Mouse (Mus musculus) cerebellum, adult 11-12 months (tissue): ENCODE results near the gene Cntnap5a.

Experiments
- DNase-seq: peaks from one replicate; pipeline ENCODE4 v3.0.0; 2022

Gene Cntnap5a

DNA sequence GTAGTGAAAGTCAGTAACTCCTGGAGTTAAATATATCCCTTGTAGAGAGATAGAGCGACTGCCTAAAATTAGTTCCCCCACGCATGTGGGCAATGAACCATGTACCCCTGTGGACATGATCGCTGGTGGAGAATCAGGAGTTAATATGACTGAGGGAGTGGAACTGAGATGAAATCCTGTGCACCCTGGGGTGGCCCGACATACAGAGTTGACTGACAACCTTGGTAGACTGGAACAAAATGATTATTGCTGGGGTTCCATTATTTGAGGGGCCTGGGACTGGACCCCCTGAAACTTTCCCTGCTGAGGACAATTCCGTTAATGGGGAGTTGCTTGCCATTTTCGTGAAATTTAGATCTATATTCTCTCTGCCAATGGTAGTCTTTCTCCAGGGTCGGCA lies 683.0 kb downstream of the Cntnap5a start:
- no peak for DNase-seq

DNA sequence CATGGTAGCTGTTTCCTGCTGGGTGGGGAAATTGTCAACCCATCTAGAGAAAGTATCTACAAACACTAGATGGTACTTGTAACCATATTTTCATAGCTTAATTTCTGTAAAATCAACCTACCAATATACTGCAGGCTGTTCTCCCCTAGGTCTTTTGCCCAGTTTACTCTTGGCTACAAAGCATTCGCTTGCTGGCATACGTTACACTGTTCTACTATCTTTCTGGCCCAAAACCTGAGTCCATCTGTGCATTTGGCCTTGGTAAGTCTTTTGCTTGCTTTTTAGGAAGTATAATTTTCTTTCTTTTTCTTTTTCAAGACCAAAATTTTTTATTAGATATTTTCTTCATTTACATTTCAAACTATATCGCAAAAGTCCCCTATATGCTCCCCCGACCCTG lies 686.3 kb downstream of the Cntnap5a start:
- DNase-seq = no peak

DNA sequence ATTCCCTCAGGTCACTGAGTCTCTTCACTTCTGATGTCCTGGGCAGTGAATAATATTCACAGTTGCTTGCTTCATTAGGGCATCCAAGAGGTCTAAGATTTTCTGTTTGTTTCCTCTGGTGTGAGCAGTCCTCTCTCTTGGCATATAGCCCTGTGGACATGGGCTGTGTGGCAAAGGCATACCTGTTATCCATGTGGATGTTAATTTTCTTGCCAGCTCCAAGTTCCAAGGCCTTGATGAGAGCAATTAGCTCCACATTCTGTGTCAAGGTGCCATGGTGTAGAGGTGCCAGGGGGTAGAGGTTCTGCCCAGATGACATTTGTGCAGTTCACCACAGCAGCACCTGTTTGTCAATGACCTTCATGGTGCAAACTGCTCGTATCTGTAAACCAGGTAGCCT lies 689.0 kb downstream of the Cntnap5a start:
- DNase-seq = no peak

DNA sequence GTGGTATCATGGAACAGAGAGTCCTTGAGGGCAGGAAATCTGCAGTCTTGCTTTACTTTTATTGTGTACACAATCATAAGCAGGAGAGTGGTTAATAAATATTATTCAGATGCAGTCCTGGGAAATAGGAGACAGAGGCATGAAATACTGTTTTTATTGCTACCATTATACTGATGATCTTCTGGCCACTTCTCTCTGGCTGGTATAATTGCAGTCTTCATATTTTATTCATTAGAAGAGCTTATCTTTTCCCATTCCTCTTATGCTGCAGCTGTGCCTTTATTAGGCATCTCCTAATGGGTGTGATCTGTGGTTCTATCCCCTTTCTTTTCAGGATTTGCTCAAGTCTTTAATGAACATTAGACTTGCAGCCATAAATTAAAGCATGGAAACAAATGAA lies 707.8 kb downstream of the Cntnap5a start:
- no peak for DNase-seq

DNA sequence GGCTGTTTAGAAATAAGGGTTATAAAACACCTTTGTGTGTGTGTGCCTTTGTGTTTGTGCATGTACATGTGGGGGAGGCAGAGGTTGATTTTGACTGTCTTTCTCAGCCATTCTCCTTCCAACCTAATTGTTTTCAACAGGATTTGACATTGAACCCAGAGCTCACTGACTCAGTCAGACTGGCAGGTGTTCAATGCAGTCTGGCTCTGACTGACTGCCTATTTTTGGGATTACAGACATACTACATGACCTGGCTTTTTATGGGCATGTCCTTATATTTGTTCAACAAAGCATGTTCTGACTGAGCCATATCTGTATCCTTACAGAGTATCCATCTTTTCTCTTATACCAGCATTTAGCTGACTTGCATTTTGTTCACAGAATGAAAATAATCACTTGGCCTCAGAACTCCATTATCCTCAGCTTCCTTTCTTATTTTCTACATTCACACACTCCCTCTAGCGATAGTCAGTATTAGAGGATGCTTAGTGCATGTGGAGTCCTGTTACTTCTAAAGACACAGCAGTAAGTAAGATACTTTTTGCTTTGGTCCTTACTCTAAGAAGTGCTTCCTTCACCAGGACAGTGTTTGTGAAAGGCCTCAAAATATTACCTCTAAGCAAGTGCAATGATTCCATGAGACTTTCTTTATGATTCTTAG lies 717.6 kb downstream of the Cntnap5a start:
- no peak for DNase-seq

DNA sequence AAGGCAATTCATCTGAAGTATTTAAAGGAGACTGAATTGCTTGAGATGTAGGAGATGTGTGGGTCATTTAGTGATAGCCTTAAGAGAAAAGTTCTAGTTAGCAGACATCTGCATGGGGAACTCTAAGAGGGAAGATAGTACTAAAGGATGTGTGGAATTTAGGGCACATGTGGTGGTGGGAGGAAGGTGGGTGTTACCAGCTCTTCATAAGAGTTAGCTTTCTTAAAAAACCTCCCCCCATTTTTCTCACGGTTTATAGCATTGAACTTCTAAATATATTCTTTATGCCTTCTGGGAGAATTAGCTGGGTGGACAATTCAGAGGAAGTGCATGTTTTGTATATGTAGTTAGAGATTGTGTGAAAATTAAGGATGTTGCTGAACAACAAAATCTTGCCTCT lies 725.3 kb downstream of the Cntnap5a start:
- no peak for DNase-seq

DNA sequence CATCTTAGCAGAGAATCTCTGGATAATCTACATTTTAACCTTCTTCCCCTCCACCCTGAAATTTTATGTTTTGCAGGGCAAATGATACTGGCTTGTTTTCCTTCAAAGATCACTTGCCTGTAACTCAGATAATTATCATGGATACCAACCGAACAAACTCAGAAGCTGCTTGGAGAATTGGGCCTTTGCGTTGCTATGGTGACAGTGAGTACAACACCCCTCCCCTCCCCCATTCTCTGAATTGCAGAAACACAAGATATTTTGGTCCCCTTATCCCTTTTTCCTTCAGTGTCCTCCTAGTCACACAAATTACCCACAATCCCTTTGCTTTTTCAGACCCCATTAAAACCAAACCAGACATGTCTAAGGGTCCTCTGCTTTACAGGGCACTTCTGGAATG lies 743.8 kb downstream of the Cntnap5a start:
- no peak for DNase-seq

DNA sequence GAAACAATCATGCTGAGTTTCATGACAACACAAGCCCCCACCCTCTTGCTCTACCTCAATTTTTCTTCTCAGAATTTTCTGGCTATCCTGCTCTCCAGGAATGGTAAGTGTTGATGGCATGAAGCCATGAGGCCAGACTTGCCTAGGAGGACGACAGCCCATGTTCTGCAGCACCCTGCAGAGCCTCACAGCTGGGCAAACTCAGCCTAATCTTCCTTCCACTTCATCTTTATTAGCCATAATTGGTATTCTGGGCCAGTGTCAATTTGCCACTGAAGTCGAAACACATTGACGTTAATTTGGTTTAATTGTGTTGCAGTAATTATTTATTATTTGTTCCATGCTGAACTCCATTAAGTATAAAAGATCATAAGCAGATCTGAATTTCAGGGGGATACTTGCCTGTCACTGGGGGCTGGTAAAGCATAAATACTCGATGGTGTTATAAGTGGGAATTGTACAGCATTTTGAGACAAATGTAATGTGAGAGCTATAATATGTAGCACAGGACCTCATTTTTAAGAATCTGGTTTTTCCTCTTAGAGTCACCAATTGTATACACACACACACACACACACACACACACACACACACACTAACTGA lies 770.7 kb downstream of the Cntnap5a start:
- DNase-seq = no peak

DNA sequence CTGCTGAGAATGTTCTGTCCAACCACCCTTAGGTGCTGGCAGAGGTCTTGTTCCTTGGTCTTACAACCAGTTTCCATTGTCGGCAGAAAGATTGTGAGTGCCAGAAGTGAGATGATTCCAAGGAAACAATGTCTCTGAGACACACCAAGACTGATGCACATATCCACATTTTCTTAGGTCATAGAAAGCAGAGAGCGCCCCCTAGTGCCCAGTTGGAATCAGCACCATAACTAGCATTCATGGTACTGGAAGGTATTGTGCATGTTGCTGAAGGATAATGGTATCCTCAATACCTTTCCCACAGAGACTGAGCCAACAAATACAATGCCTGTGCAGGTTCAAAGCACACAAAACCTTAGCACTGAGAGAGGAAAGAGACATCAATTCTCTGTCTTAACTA lies 793.1 kb downstream of the Cntnap5a start:
- no peak for DNase-seq

DNA sequence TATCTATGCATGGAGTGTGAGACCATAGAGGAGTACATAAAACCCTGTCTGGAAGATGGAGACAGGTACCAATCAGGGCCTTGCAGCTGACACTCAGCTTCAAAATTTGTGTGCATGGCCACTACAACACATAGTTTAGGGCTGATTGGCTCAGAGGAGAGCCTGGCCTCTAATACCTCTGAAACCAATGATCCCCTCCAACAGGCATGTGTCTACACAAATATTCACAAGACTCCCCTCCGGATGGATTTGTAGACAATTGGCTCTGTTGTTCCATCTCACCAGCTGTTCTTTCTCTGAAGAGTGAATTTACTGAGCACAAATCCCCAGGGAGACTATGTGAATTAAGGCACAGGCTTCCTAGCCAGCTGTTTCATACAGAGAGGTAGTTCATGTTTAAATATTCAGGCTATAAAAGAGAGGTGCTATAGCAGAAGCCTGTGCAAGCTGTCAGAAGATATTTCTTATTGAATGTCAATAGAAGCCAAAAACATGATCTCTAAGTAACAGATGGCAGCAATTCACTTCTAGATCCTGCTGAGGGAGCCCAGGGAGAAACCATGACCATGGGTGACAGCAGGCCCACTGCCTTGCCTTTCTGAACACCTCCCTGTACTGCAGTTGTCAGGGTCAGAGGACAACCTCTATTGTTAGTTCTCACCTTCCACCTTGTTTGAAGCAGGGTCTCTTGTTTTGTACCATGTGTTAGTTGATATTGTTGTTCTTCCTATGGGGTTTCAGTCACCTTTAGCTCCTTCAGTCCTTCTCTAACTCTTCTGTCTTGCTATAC lies 804.4 kb downstream of the Cntnap5a start:
- no peak for DNase-seq

DNA sequence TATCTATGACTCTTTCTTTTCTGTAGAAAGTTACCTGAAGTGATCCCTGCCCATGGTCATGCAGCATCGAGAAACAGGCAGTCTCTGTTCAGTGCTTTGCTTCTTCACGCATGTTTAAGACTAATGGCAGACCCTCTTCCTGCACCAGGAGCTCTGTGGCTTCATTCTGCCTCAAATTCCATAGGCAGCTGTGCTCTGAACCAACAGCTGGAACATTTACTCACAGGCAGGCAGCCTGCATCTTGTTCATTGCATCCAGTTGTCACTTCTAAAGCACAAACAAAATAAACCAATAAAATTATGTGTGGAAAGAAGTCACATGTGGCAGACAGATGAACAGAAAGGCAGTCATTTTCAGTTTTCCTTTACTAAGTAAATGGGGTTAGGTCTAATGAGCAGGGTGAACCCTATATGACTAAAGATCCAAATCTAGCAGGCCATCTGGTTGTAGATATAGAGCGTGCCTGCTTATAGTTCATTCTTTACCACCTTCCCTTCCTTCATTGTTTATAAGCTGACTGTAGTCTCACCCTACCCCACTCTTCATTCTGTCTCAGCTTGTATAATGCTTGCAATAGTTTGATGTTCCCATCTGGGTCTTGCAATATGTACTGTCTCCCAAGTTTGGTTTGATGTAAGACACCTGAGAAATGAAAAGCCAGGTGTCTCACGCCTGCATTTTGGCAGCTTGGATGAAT lies 893.6 kb downstream of the Cntnap5a start:
- DNase-seq = no peak

DNA sequence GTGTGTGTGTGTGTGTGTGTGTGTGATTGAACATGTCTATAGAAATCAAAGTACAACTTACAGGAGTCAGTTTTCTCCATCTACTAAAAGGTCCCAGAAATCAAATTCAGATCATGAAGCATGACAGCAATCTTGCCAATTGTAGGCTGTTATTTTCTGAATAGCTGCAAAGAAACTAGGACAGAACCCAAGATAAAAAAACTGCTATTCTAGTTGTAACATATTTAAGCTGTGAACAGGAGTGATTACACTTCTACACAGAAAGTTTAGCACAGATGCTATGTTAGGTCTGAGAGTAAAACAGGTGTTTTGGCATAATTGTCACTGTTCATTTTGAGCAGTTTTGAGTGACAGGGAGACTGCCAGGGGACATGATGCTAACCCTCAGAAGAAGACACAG lies 931.7 kb downstream of the Cntnap5a start:
- no peak for DNase-seq
